Mouse (Mus musculus) small intestine, adult 2 months (tissue): ENCODE data around the gene Aldh1a2.

Experiments
- CTCF ChIP-seq: fragments of 200-500 bp; IDR thresholded peaks from 2 replicates; pipeline ENCODE4 v1.5.1; 2012; ENCODE audit warnings: low read depth, mild to moderate bottlenecking, control low read depth, inconsistent platforms, low read length, moderate library complexity, mixed read lengths; ENCODE audit not compliant: insufficient replicate concordance, insufficient read length; ENCODE audit errors: extremely low read depth
- POLR2A ChIP-seq: fragments of 200-500 bp; IDR thresholded peaks from 2 replicates; pipeline ENCODE4 v1.6.1; 2012; ENCODE audit warnings: low read depth, mild to moderate bottlenecking, control low read depth, inconsistent platforms, low read length, moderate library complexity

- TF ChIP-seq CTCF, result no peak
- no peak for TF ChIP-seq POLR2A
These were observed 116.1 kb downstream of the Aldh1a2 start for GRCm38 (mm10) chr9:71331661-71332060.
